Mouse (Mus musculus) frontal cortex, postnatal 14 days (tissue): ENCODE results near the gene Atg101.
A peak's percentile ranks its signal among the peaks of the same experiment; 100 is the strongest.

Source experiments
- DNase-seq, 2 experiments: peaks; one replicate each; pipeline ENCODE4 v3.0.0; 2022; ENCODE audit warnings: low spot score in 2 of 2

Gene Atg101

DNA sequence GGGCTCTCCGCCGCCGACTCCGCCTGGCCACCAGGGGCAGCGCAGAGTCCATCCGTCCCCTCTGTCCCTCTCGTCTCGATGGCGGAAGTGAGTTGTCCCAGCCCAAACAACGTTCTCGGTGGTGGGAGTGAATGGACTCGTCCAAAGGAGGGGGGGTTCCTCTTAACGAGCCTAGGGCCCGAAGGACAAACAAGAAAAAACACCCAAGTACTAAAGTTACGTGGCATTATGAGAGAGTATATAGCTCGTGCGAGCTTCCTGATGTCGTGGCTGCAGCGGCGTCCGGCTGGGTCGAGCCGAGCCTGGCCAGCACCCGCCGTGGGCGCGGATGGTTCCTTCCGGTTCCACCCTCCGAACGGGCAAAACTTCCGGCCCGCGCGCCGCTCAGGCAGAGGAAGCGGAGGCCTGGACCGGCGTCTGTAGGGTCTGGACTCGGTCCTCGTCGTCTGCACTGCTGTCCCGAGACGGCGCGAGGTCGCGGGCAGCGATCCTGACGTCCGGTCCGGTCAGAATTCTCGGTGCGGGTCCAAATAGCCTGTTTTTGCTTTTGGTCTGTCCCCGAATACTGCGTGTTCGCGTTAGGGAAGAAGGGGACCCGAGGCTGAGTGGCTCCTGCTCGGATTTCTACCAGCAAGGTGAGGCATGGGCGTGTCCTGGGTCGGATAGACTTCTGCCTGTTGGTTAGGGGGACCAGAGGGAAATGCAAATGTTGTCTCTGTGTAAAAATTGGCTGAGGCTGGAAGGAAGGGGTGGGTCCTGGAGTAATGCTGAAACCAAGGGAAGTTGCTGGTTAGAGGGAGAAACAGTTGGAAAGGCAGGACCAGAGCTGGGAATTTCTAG is at the start of gene Atg101:
Gene Atg101, plus strand, starts transcription at position 362 of the 840 bp plus-strand sequence.
- DNase-seq: peak; percentile 83 to 84

DNA sequence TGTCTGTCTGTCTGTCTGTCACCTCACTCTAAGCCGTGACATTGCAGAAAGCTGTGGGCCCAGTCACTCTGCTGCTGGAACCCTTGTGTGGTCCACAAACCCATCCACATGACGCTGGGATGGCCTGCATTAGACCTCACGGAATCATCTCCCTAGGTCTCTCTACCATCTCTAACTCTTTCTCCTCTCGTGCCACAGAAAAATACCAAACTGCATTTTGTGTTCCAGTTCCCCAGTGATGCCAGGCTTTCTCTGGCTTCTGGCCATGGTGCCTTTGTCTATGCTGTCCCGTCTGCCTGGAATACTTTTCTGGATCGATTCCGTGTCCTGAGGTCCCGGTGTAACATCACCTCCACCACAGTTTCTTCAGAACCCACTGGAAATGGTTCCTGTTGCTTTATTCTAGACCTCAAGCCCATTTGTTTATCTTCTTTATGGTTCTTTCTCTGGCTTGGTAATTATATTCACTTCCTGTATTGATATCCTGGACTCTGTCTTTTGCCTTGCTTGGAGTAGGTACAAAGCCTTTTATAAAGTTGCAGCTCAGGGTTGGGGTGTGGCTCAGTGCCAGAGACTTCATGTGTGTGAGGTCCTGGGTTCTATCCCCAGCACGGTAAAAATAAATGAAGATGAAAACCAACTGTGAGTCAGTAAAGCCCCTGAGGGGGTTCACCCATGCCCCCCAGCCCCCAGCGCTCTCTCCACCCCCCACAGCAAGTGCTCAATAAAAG is 49.3 kb upstream of the Atg101 start:
- DNase-seq: no peak

DNA sequence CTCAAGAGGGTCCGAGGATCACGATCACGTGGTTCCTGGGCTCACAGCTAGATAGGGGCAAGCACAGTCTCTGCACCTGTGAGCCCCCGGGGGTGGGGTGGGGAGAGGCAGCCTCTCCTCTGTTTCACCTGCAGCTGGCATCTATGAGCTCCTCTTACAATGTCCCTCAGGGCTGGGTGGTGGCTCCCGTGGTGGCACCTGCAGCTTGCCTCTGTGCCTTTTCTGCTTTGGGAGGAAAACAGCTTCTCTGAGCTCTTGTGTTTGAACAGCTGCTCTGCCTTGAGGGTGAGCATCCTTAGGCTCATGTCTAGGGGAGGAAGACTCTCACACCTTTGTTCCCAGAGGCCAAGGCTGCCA is 48.8 kb upstream of the Atg101 start:
- no peak for DNase-seq

DNA sequence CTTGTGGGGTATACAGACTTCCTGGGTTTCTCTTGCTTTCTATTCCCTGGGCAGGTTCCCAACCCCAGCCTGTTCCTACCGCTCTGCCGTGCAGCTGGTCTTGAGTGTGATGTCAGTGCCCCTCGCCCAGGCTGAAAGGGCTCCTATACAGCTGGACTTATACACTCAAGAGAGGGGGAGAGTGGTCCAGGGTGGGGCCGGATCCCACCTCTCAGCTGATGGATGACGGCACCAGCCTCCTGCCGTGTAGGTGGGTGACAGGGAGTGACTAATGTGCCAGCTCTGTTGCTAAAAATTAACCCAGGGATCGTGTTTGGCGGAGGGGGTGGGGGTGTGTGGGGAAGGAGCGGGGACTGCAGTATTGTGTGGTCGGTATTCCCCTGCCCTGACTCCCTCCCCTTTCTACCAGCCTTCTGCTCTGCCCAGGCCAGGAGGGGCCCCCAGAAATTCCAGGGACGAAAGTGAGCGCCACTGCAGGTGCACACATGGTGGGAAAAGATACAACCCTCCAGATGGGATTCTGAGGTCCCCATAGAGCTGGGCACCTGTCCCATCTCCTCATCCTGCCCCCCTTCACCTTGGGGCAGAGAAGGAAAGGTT is 48.2 kb upstream of the Atg101 start:
- no peak for DNase-seq

DNA sequence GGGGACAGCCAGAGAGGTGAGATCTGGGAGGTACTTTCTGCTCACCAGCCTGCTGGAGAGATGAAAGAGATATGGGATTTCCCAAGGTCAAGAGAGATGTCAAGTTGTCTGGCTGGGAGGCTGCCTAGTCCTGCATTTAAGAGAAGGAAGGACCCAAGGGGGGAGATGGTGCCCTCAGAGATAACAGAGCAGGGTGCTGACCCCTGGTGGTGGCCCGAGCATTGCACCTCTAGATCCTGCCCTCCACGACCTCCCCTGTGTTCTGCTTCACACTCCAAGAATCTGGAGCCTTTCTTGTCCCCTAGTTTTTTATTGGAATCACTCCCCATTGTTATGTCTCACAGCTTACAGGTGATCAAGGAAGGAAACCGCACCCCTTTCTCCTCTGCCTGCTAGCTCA is 47.2 kb upstream of the Atg101 start:
- no peak for DNase-seq

DNA sequence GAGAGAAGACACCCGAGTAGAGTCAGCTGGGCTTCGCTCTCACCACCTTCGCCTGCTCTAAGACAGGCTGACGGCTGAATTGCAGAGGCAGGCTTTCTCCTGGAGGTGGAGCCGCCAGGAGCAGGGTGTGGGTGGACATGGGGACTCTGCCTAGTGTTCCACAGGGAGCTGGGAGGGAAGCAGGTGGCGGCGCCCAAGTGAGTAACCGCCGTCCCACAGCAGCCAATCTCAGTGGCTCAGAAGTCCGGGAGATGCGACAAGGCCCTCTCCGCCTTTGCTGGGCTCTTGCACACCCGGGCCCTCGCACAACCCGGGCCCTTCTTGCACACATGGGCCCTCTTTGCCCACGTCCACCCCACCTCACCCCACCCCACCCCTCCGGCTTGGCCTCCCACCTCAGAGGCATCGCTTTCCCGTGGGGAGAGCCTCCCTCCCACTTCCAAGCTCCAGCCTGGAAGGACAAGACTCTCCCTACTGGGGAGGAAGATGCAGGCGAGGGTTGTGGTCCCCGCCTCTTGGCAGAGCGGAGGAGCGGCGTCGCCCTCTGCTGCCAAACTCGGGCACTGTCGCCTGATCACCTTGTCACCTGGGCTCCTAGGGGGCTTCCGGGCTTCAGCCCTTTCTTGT is 45.1 kb upstream of the Atg101 start:
- peak in 1 of 2 experiments; percentile 59 for DNase-seq

DNA sequence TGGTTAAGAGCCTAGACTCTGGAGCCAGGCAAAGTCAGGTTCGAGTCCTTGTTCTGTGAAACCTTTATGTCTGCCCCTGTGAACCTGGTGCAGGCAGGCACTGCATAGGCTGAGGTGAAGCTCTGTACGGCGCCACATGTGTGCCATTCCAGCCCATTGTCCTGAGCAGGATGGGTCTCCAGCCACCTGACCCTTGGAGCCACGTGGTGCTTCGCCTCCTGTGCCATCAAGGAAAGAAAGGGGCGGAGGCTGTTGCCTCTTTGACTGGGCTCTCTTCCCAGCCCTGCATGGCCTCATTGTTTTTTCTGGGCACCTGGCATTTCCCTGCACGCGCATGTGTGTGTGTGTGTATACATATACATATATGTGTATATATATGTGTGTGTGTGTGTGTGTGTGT is 44.3 kb upstream of the Atg101 start:
- DNase-seq: no peak

DNA sequence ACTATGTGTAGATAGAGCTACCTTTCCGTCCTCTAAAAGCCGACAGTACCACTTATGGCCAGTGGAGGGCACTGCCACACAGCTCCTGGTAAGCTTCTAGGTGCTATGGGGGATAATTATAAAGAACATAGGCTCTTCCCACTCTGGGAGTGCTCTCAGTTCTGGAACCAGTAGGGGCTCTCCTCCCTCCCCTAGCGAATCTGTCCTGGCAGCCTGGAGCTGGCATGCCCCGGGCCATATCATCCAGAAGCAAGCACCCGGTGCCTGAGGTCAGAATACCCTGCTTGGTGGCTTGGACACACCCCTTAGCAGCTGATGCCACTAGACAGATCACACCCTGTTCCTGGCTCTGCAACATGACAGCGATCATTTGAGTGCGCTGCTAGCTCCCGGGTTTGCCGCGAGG is 43.3 kb upstream of the Atg101 start:
- DNase-seq: peak; percentile 85 to 91

DNA sequence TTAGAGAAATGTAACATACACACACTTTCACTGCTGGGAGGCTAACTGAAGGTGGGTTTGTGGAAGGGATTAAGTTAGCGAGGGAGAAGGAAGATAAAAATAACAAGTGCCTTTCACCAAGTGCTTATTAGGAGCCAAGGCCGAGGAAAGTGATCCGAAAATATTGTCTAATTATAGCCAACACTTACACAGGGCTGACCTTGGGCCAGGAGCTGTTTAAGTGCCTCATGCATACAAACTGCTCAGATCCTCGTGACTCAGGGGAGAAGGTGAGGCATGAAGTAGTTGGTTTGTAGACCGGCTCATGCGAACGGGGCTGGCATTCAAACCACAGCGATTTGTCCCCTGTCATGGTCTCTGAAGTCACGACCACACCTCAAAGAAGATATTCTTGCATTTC is 42.8 kb upstream of the Atg101 start:
- DNase-seq: no peak

DNA sequence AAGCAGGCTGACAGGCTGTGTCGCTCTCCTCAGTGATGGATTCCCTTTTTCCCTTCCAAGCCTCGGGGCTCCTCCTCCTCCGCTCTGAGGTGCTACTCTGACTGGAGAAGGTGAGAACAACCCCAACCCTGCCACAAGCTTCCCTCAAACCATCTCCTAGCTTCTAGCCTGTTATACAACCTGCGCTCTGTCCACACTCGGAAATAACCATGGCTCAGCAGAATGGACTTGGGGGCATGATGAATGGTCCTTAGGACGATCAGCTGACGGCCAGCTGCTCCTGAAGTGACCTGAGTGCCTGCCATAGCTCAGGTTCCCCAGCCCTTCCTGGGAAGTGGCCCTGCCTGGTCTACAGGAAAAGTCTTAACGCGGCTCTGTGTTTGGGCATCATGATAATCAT is 42.2 kb upstream of the Atg101 start:
- no peak for DNase-seq

DNA sequence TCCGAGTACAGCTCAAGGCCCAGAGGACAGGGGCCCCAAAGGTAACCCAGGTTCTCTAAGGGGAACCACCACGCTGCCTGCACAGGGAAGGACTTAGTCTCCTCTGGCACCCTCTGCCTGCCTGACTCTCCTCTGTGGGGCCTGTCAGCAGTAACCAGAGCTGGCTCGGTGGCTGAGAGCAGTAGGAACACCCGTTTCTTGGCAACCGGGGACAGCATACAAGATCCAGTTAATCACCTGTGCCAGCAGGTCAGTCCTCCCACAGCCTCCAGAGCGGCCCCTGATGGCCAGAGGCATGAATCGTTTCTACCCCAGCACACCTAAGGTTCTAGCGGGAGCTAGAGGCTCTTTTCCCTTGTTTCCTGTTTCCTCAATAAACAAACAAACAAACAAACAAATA is 41.4 kb upstream of the Atg101 start:
- no peak for DNase-seq

DNA sequence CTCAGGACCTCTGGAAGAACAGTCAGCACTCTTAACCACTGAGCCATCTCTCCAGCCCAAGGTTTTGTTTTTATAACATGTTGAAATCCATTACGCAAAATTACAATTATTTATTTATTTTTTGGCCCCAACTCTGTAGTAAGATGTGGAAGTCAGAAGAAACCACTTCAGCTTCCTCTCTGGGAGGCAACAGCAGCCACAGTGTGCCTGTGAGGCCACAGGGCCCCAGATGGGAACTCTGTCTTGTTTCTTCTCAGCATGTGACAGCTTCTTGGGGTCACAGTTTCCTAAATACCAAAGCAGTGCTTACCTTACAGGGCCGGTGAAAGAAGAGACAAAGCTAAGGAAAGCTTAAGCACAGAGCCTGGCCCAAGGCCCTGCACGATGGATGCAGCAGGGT is 40.1 kb upstream of the Atg101 start:
- no peak for DNase-seq

DNA sequence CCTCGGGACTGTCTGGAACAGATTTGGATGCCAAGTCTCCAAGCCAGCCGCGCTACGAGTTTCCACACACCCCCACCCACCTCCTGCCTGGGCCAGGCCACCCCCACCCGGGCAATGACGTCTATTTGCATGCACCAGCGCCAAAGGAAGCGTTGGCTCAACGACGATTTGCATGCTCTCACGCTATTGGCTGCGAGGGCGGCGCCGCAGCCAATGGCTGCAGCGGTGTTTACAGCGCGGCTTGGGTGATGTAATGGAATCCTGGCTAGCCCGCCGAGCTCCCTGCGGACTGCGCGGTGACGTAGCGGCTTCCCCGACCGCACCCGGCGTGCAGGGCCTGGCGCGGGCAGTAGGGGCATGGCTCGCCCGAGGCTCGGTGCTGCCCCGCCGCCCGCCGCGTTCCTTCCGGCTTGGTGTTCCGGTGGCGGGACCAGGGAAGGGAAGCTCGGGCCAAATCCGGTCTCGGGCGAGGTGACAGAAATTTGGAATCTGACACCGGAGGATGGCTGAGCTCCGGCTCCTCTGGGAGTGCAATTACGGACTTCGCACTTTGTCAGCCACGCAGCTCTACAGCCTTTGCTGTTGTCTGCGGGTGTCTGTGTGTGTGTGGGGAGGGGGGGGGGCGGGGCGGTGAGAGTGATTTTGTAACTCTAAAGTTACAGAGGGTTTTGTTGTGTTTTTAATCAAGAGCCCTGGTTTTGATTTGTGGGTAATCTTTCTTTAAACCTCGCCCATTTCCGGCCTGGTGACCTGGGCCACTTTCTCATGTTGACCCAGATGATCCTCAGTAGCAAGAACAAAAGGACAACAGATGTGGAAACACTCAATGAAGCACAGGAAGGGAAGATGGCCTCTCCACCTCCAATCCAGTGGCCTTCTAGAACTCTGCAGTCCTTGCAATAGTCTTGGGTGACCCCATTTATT is 37.6 kb upstream of the Atg101 start:
- DNase-seq: peak; percentile 93 to 94

DNA sequence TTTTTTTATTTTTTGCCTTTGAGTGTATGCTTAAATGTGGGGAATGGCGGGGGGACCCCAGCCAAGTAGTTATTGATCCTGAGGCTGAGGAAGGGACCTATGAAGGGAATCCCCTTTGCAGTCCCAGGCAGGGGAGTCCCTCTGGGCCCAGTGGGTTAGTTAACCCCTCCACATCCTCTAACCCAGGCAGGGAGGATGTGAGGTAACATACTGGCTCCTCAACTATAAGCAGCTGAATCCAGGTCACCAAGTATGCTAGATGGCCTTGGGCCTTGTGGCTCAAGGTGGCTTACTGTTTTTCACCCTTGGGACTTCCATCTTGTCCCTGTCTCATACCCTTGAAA is 36.9 kb upstream of the Atg101 start:
- DNase-seq: no peak

DNA sequence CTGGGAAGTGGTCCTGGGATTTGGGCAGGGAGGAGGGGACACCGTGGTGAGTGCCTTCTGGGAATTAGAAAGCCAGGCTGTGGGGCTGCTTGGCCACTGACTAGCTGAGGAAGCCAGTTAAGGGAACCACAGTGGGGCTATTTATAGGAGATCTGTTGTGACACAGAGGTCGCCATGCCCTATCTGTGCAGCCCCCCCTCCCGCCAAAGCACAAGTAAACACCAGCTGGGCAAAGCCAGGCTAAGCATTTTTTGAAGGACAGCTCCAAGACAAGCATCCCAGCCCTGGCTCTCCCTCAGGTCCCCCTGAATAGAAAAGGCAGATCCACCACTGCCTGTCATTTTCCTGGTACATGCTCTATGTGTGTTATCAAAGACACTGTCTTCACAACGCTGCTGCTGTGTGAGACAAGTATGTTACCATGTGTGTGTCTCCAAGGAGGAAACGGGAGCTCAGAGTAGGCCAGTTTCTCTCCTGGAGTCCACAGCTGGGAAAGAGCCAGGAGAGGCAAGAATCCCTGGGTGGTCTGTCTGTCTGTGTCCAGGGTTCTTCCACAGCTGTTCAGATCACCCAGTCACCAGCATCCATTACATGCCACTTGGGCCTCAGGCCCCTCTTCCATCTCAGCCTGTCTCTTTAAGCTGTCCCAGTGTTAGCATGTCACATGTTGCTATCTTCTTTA is 35.9 kb upstream of the Atg101 start:
- no peak for DNase-seq

DNA sequence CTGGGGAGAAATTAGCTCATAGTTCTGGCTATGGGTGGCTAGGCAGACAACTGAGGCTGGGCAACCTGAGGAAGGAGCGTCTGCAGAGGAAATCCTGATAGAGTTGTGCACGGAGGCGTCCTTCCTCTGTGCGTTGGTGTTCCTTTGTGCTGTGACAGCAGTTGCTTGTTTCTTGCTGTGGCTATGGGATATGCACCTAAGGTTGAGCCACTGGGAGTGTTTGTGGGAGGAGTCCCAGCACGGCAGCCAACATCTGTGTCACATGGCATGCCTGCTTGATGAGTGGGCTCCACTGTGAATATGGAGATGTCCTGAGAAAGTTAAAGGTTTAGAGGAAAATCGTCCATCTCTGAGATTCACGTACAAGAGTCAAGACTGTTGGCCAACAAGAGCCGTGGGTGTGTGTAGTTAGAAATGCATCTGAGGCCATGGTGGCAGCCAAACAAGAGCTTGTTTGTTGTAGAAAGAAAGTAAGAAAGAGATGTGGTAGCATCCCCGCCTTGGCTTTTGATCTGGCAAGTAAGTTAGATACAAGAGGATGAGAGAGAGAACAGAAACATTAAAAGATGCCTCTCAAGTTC is 33.8 kb upstream of the Atg101 start:
- DNase-seq: no peak

DNA sequence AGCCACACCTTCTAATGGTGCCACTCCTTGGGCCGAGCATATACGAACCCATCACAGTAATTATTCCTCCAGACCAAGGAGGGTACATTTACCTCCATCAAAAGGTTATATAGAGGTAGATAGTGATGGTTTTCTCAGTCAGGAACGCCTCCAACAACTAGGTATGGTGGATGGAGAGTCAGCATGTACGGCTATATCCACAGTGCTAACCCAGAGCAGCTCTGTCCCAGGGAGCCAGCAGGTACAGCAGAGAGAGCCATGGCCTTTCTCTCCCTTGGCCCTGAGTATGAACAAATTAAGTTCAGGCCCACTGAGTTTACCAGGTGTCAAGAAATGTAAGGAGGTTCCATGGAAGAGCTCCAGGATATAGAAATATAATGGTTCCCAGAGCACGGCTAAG is 32.1 kb upstream of the Atg101 start:
- no peak for DNase-seq

DNA sequence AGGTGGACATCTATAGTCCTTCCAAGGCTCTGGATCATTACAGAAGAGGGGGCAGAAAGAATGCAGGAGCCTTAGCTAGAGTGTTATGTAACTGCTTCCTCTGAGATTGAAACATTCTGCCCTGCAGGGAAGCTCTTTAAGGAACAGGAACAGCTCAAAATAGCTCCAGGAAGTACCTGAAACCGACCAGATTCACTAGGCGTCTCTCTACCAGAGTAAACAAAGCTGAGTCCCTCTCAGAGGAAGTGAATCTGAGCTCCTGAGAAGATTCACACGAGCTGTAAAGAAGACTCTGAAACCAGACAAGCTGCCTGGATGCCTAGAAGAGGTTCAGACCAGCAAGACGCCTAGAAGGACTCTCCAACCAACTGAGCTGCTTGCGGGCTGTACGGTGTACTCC is 31.5 kb upstream of the Atg101 start:
- no peak for DNase-seq

DNA sequence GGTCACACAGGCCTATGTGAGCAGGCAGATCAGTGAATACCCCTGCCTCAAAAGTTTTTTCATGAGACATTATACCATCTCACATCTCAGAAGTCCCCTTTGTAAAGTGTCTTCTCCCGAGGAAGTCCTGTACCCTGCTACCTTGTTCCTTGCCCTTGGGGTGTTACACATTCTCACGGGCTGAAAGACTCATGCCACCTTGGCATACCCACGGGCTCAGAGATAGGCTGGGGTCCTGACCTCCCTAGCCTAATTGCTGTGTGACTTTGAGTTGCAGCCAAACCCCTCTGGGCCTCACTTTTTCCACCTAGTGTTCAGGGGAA is 30.5 kb upstream of the Atg101 start:
- DNase-seq: no peak

DNA sequence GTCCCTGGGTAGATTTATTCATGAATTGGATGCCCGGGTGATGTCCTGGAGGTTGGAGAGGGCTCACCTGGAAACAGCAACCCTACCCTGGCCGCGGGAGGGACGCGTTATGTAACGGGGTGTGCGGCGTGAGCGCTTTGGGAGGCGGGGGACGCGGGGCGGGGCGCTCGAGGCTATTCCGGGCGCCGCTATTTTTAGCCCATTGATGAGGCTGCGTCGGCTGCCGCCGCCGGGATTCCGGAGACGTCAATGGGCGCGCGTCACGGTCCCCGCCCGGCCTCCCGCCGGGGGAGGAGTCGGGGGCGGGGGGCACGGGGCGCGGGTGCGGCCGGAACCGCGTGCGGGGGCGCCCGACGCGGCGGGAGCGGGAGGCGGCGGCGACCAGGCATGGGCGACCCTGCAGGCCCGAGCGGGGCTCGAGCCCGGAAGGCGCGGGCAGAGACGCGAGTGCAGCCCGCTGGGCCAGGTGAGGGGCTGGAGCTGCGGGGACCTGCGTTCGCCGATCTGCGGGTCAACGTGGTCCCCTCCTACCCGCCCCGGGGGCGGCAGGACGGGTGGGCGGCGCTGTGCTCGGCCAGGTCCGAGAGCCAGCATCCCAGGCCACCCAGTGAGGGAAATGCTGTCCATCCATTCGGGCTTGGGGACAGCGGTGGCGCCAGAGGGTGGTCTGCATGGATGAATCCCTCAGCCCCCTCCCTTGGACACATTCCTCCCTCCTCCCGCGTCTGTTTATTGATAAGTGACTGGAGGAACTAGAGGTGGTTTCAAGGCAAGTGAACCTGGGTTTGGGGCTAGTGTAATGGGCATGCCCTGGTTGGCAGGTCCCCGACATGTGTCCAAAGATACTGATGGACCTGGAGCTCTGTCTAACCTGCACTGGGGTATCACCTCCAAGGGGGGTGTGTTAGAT is 29.9 kb upstream of the Atg101 start, which contains the start of gene Nr4a1:
Gene Nr4a1, plus strand, starts transcription at position 384 of the 910 bp plus-strand sequence.
- DNase-seq: peak; percentile 65 to 71
